Mouse (Mus musculus): ENCODE measurements around the gene Med13l.

- no peak for TF ChIP-seq CTCF (conservative IDR thresholded peaks at IDR 0.05; ENCODE audit: insufficient read depth, insufficient read length, low read depth, low read length)
- TF ChIP-seq POLR2A (IDR thresholded peaks at IDR 0.05; ENCODE audit: low read depth, low read length), result no peak
Measured at GRCm38 (mm10) chr5:118709847-118710251, 149.4 kb downstream of the Med13l start.
